Mouse (Mus musculus) embryonic facial prominence, embryonic 14.5 days (tissue): ENCODE results near the gene Ube2z. TPM values are rescaled to one million over a fixed set of nuclear protein-coding genes. Genes with fewer than 3 reads are reported as not detected.

Experiments used
- ATAC-seq: fragments of 200-750 bp; cut with Nextera tagmentation; 2 replicates; pipeline ENCODE4 v1.8.0; 2017; ENCODE audit warnings: low read depth, moderate number of reproducible peaks, moderate TSS enrichment
- DNase-seq: peaks from one replicate; pipeline ENCODE4 v3.0.0-alpha.2; 2015; ENCODE audit warnings: low spot score
- H3K27ac ChIP-seq: fragments of 300-500 bp; sonication (generic); replicated peaks from 2 replicates; pipeline ENCODE4 v1.5.1; 2014; ENCODE audit warnings: low read depth, mild to moderate bottlenecking, low read length, moderate library complexity
- H3K27me3 ChIP-seq: fragments of 300-500 bp; sonication (generic); replicated peaks from 2 replicates; pipeline ENCODE4 v1.6.1; 2014; ENCODE audit warnings: low read length; ENCODE audit not compliant: control insufficient read depth, insufficient read depth
- H3K36me3 ChIP-seq: fragments of 300-500 bp; sonication (generic); 2 replicates; pipeline ENCODE4 v1.6.1; 2014; ENCODE audit warnings: low read length, mixed read lengths; ENCODE audit not compliant: control insufficient read depth, insufficient read depth
- H3K4me1 ChIP-seq: fragments of 300-500 bp; sonication (generic); 2 replicates; pipeline ENCODE4 v1.6.1; 2014; ENCODE audit warnings: antibody characterized with exemption, low read length; ENCODE audit not compliant: control insufficient read depth, insufficient read depth
- H3K4me2 ChIP-seq: fragments of 300-500 bp; sonication (generic); 2 replicates; pipeline ENCODE4 v1.6.1; 2014; ENCODE audit warnings: low read depth, mild to moderate bottlenecking, low read length, moderate library complexity, mixed read lengths
- H3K4me3 ChIP-seq: fragments of 300-500 bp; sonication (generic); 2 replicates; pipeline ENCODE4 v1.5.1; 2014; ENCODE audit warnings: low read depth, mild to moderate bottlenecking, low read length
- H3K9ac ChIP-seq: fragments of 300-500 bp; sonication (generic); 2 replicates; pipeline ENCODE4 v1.6.1; 2014; ENCODE audit warnings: low read depth, mild to moderate bottlenecking, low read length, moderate library complexity, mixed read lengths
- H3K9me3 ChIP-seq: fragments of 300-500 bp; sonication (generic); 2 replicates; pipeline ENCODE4 v1.6.1; 2016; ENCODE audit warnings: low read length; ENCODE audit not compliant: control insufficient read depth
- WGBS: fragments of 180-500 bp; shearing (Covaris S2); extraction: QIAGEN DNeasy Blood & Tissue Kit; methylation state at CpG from one replicate; pipeline ENCODE4 v1.1.7; 2014; 5-methylcytosine and 5-hydroxymethylcytosine counted together
- polyA plus RNA-seq: library from polyadenylated mRNA; unstranded; fragments of >200 nt; fragmentation: Nextera tagmentation; extraction: Ambion mirVana; gene quantifications from 2 replicates; pipeline ENCODE4 v1.2.1, GENCODE M21; 2014

The Ube2z gene
- polyA plus RNA-seq, 1 experiment from 2014 or later, result 39.5 TPM

GRCm38 (mm10) chr11:96047469-96048373, 17.5 kb downstream of the Ube2z start:
- Histone ChIP-seq H3K9ac (no peak overlapping the region), H3K4me1 (no peaks in the 10 kb centered on the region), H3K4me3 (no peak overlapping the region), H3K4me2 (no peak overlapping the region), H3K27me3 (no peaks in the 10 kb centered on the region), H3K9me3 (no peaks in the 10 kb centered on the region), H3K27ac (no peak overlapping the region), H3K36me3 (peaks cover 75% of the 10 kb centered on the region)
- WGBS, result 79% methylated on average over 4 of the region's 4 CpGs
- ATAC-seq (no peak), DNase-seq (no peak)

GRCm38 (mm10) chr11:96046793-96047192, 18.4 kb downstream of the Ube2z start:
- H3K27me3 ChIP-seq, result no peaks in the 10 kb centered on the region
- DNase-seq, result no peak
- no peak overlapping the region for H3K4me3 ChIP-seq
- no peak for ATAC-seq
- no peak overlapping the region for H3K27ac ChIP-seq
- WGBS, result 82% methylated on average over 2 of the region's 2 CpGs
- no peak overlapping the region for H3K4me2 ChIP-seq
- peaks cover 70% of the 10 kb centered on the region for H3K36me3 ChIP-seq
- no peaks in the 10 kb centered on the region for H3K9me3 ChIP-seq
- no peak overlapping the region for H3K9ac ChIP-seq
- no peaks in the 10 kb centered on the region for H3K4me1 ChIP-seq

GRCm38 (mm10) chr11:96046028-96046427, 19.2 kb downstream of the Ube2z start:
- Histone ChIP-seq H3K4me1 (no peaks in the 10 kb centered on the region), H3K4me3 (no peak overlapping the region), H3K4me2 (no peak overlapping the region), H3K27me3 (no peaks in the 10 kb centered on the region), H3K27ac (no peak overlapping the region), H3K9ac (no peak overlapping the region), H3K36me3 (peaks cover 67% of the 10 kb centered on the region), H3K9me3 (no peaks in the 10 kb centered on the region)
- no peak for DNase-seq
- no peak for ATAC-seq
- WGBS, result 72% methylated on average over 8 of the region's 8 CpGs

GRCm38 (mm10) chr11:96044803-96045567, 20.2 kb downstream of the Ube2z start:
- Histone ChIP-seq H3K27me3 (no peaks in the 10 kb centered on the region), H3K4me1 (no peaks in the 10 kb centered on the region), H3K27ac (no peak overlapping the region), H3K4me2 (no peak overlapping the region), H3K9me3 (no peaks in the 10 kb centered on the region), H3K9ac (no peak overlapping the region), H3K4me3 (no peak overlapping the region), H3K36me3 (peaks cover 64% of the 10 kb centered on the region)
- no peak for DNase-seq
- WGBS, result 89% methylated on average over 11 of the region's 11 CpGs
- no peak for ATAC-seq

GRCm38 (mm10) chr11:96038560-96038959, 26.6 kb downstream of the Ube2z start:
- Histone ChIP-seq H3K27me3 (no peaks in the 10 kb centered on the region), H3K9me3 (no peaks in the 10 kb centered on the region), H3K36me3 (peaks cover 28% of the 10 kb centered on the region), H3K4me3 (no peak overlapping the region), H3K4me2 (no peak overlapping the region), H3K9ac (no peak overlapping the region), H3K27ac (no peak overlapping the region), H3K4me1 (peaks cover 11% of the 10 kb centered on the region)
- ATAC-seq (no peak), DNase-seq (no peak)
- WGBS, result 93% methylated on average over 1 of the region's 1 CpGs

GRCm38 (mm10) chr11:96037499-96037898, 27.7 kb downstream of the Ube2z start:
- Histone ChIP-seq H3K36me3 (peaks cover 23% of the 10 kb centered on the region), H3K27me3 (no peaks in the 10 kb centered on the region), H3K9me3 (no peaks in the 10 kb centered on the region), H3K4me1 (peaks cover 11% of the 10 kb centered on the region), H3K4me2 (no peak overlapping the region), H3K9ac (no peak overlapping the region), H3K4me3 (no peak overlapping the region), H3K27ac (no peak overlapping the region)
- 88% methylated on average over 5 of the region's 5 CpGs for WGBS
- ATAC-seq (no peak), DNase-seq (no peak)

GRCm38 (mm10) chr11:96035133-96035532, 30.1 kb downstream of the Ube2z start:
- Histone ChIP-seq H3K4me2 (peak overlapping the region; percentile 86), H3K9me3 (no peaks in the 10 kb centered on the region), H3K4me1 (peaks cover 11% of the 10 kb centered on the region), H3K36me3 (peaks cover 6% of the 10 kb centered on the region), H3K9ac (peak overlapping the region; percentile 73), H3K27me3 (no peaks in the 10 kb centered on the region), H3K4me3 (peak overlapping the region; percentile 58), H3K27ac (no peak overlapping the region)
- DNase-seq (no peak), ATAC-seq (no peak)
- 9% methylated on average over 6 of the region's 6 CpGs for WGBS

- H3K4me2 ChIP-seq, result peak within 1 kb of the TSS; percentile 86
- DNase-seq, result peak; percentile 96
Observed at GRCm38 (mm10) chr11:96034596-96035052, 30.6 kb downstream of the Ube2z start, which contains the start of gene Snf8. Snf8 (plus strand) TSS chr11:96034885.

More at GRCm38 (mm10) chr11:96034596-96035052, 30.6 kb downstream of the Ube2z start, which contains the start of gene Snf8:
- Histone ChIP-seq H3K9ac (peak within 1 kb of the TSS; percentile 73), H3K4me1 (peaks cover 11% of the 10 kb centered on the region), H3K36me3 (peaks cover 6% of the 10 kb centered on the region), H3K9me3 (no peaks in the 10 kb centered on the region), H3K4me3 (peak within 1 kb of the TSS; percentile 58), H3K27me3 (no peaks in the 10 kb centered on the region), H3K27ac (peak within 1 kb of the TSS; percentile 61; the same call in 1 of the 2 replicates)
- peak; percentile 92 for ATAC-seq
- WGBS, result 0% methylated on average over 18 of the region's 29 CpGs
